Mouse (Mus musculus) liver (tissue): ENCODE results near the gene Dok3.

ENCODE experiments used
- DNase-seq: peaks from one replicate; pipeline ENCODE4 v3.0.0-alpha.2; 2020; ENCODE audit warnings: mixed read lengths

Gene Dok3

DNA sequence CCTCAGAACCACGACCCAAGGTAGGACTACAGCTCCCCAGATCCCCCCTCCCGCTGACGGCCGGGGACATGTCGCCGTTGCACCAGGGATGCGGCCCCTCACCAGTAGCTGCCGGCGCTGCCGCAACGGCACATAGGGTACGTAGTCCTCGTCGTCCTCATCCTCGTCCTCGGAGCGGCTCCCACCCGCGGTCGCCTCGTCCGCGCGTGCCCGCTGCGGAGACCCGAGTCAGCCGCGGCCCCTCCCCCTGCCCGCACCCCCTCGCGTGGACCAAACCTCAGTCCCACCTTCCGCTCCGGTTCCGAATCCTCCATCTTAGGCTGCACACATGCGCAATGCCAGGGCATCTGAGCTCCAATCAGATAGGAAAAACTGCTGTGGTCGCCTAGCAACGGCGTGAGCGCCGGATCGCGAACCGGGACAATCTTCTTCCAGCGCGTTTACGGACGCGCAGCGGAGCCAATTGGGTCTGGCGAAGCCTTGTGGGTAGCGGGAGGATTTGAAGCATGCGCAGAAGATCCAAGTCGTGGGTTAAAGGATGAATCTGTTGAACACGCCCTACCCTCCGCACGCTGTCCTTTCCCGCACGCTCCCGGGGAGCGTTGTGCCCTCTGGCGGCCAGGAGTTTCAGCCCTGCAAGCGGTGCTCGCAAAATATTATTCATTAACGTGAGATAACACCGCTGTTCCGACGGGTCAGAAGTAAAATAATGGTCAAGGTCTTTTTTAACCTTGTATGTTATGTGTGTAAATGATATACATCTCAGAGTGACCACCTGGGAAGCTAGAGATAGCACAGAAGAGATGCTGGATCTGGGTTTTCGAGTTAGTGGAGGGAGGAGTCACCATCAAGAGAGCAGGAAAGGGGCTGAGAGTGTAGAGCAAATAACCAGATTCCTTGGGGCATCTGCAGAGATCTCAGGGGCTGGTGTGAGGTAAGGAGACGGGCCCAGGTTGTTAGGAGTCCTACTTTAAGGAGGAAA lies 7.4 kb upstream of the Dok3 start, which contains the start of gene Ddx41:
Gene Ddx41 (minus strand): TSS at position 465 of the 982 bp plus-strand sequence.
- peak; percentile 97 for DNase-seq

- no peak for DNase-seq
These were observed 6.7 kb upstream of the Dok3 start for GRCm38 (mm10) chr13:55535796-55536193.

DNA sequence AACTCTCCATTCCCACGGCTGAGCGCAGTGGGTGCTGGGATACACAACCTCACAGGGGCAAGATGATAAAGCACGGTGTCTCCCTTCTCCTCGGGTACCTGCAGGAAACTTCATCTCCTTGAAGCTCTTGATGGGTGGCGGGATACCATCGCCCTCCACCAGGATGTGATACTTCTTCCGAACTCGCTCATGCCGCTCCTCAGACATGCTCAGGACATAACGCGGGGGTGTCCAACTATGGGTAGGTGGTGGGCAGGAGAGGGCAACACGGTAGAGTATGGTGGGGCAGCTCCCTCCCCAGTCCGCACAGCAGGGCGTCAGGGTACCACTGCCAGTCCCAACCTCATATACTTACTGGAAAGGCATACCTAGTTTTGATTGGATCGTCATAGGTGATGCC lies 6.1 kb upstream of the Dok3 start:
- no peak for DNase-seq

DNA sequence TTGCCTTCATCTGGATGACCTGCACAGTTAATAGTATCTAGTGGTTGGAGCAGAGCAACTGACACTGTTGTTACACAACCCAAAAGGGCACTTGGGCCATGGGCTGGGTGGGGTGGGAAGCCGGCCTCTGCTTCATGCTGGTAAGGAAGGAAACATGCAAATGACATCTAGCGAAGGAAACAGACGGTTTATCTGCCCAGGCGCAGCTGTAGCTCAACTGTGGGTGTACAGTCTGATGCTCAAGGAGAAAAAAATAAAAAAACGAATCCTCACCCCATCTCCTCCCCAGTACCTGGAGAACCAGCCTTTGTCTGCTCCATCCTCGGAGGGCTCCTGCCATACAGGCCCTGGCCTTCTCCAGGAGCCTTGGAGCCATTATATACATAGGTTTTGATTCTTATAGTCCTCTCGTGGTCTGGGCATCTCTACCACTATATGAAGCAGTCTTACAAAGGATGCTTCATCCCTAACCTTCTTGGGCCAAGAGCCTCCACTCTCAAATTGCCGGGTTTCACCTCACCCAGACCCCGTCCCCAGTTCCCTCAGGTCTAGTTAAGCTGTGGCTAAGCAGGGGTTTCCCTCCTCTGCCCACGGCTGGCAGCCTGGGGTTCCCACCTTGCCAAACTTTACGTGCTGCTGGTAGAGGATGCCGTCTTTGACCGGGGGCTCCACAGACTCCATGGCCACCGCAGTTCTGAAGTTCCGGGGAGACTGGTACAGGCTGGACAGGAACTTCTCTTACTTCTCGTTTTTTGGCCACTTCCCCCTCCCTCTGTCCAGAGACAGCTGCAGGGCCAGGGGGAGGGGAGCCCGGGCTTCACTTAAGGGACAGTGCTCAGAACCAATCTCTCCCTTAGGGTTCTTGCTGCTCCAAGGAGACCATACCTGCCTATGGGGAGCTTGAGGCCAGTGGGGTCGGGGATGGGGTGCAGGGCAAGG lies 993 bp downstream of the Dok3 start:
- peak; percentile 56 for DNase-seq

GRCm38 (mm10) chr13:55527212-55527611 lies 1.9 kb downstream of the Dok3 start:
- no peak for DNase-seq

GRCm38 (mm10) chr13:55525733-55526553 lies 3.2 kb downstream of the Dok3 start:
- no peak for DNase-seq

DNA sequence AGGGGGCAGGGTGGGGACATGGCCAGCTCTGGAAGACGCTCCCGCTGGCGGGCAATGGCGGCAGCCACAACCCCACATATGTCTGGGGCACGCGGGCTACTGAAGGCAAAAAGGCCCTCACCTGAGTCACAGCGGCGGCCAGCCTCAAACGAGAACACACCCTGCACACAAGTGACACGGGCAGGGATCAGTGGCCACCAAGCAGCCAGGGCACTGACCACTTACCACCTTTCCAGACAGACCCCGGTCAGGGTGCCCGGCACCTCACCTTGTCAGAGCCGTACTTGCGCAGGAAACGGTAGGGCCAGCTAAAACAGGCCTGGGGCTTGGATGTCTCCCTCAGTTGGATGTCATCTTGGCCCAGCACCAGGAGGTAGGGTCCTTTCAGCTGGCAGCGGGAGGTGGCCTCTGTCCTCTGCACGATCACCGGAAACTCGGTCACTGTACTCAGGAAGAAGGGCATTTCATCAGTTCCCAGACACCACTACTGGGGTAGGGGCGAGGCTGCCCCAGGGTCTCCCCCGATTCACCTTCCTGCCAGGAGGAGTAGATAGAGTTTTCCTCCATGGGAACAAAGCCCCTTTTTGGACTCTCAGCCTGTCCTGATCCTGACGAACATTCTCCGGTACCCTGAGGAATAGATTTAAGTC lies 5.0 kb downstream of the Dok3 start:
- no peak for DNase-seq

DNA sequence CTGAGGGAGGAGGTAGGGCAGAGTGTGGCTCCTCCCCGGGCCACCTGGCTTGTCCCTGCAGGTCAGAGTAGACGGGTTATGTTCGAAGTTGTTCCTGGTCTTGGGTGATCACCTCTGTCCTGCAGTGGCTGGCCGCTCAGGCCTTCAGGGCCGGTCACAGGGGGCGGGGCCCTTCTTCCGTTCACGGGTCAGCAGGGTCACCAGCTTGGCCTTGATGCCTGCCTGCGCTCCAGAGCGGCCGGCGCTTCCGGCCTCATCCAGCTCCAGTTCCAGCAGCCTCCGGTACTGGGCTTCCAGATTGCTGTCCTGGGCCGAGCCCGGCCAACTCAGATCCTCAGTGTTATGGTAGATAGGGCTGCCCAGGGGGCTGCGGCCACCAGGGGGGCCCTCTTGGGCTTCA lies 5.8 kb downstream of the Dok3 start:
- DNase-seq: peak; percentile 54

DNA sequence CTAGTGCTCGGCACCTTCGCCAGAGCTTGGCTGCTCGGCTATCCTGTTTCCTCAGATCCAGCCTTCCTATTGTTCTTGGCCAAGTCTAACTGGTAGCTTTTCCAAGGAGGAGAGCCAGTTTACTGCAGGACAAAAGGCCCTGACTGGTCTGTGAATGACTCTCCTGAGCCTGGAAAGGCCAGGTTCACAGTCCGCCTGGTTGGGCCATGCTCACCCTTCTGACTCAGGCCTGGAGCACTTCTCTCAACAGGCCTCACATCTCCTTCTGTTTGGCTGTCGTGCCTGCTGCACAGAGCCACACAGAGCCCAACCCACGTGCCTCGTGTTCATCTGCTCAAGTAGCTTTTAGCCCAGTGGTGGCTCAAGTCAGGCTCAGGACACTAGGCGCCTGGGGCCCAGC lies 6.4 kb downstream of the Dok3 start:
- no peak for DNase-seq

GRCm38 (mm10) chr13:55519606-55520005 lies 9.5 kb downstream of the Dok3 start:
- no peak for DNase-seq

- DNase-seq: peak; percentile 84
These were observed 12.1 kb downstream of the Dok3 start for GRCm38 (mm10) chr13:55516955-55517354.

DNA sequence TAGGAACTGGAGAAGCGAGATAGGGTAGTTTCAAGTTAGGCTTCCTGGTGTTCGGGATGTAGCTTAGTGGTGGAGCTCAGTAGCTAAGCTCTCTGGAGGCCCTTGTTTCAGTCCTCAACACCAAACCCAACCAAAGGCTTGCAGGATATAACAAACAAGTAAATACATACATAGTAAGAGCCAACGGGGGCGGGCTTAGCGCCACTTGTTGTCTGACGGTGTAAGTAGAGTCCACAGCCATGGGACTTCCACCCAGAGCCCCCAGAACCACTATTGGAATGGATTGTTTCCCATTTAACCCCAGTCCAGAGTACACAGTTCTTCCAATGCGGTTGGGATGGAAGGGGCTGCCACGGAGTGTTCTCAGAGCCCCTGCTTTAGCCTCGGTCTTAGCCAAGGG lies 15.3 kb downstream of the Dok3 start:
- no peak for DNase-seq

DNA sequence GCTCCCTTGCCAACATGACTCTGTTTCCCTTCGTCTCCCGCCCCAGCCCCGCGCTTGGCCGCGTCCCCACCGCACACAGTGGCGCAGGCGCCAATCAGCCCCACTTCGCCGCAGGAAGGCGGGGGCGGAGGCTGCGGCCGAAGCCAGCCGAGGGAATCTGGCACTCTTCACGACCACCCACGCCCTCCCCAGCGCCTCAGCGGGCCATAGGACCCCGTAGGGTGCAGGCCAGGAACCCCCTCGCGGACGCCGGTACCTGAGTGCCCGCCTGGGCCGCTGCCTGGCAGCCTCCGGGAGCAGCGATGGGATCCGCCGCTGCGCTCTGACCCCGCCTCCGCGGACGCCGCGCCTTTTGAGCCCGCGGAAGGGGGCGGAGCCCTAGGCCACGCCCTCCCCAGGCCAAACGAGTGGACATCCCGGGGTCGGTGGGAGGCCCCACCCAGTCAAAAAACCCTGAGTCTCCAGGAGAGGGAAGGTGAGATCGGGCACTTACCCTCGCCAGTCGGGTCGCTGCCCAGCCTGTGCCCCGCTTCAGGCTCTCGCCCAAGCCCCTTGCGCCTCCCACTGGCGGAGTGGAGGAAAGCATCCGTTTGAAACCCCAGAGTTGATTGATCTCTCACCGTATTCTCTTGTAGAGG lies 15.9 kb downstream of the Dok3 start, which contains the start of gene Pdlim7:
Gene Pdlim7 (minus strand): TSS at position 566 of the 638 bp plus-strand sequence.
- peak; percentile 88 for DNase-seq

DNA sequence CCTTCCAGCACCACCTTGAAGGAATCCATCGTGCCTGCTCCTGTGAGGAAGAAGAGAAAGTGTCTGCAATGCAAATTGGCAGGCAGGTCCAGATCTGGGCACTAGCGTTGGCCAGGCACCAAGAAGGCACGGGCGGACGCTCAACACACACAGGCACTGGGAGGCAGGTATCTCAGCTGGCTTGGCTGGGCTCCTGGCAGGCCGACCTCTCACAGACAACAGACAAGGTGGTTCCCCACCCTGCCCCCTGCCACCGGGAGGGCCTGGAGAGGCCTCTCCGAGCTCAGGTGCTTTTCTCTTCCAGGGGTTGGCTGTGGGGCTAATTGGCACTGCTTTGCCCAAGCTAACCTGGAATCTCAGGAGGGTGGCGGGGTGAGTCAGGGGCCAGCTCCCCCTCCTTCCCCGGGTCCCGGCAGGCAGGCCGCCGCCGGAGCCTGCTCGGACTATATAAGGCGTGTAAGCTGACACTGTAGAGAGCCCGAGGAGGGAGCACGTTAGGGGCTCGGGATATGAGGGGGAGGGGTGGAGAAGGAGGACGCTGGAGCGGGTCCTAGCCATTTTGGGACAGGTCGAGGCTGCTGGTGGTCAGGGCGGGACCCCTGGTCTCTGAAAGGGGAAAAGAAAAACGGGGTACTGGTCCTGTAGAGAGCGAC lies 16.6 kb downstream of the Dok3 start:
- DNase-seq: peak; percentile 60

DNA sequence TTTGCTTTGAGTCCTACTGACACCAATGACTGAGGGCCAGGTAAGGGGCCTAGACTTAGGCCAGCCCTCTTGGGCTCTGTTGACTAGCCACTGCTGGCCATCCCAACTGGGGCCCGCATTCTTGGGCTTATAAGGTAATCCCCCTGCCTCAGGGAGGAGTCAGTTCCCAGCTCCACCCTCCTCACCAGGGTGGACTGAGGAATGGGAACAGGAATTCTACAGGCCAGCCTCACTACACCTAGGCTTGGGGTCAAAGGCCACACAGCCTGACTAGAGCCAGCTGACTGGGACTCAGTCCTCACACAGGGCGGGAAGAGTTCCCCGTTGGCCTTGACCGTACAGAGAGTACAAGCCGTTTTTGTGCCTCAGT lies 17.6 kb downstream of the Dok3 start:
- peak; percentile 47 for DNase-seq

- peak; percentile 74 for DNase-seq
These were observed 18.2 kb downstream of the Dok3 start for GRCm38 (mm10) chr13:55510668-55511491.

DNA sequence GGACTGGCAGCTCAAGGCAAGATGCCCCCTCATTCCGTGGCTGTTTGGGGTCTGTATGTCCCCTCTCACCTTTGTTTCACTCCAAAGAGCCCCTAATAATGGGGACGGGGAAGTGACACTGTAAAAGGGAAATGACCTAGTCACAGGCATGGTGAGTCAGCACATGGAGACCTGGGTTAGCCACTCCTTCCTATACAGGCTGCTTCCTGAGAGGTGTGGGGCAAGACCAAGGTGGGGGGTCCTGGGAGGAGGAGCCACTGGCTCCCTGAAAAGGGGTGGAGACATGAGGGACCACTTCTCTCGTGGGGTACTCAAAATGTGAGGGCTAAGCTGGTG lies 18.8 kb downstream of the Dok3 start:
- peak; percentile 23 for DNase-seq

DNA sequence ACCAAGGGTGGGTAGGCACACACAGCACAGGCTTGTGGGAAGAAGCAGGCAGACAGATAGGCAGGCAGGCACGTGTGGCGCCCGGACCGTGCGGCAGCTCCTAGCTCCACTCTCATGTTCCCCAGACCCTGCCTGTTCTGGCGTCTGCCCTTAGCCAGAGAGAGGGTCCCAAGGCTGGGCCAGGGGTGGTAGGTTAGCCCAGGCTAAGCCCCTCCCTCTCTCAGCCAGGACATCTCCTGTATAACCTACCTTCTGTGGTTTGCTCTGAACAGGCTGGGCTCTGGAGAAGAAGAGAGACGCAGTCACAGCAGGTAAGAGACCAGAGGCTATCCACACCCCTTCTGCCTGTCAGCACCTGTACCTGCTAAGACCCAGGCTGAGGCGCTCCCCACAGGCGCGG lies 20.6 kb downstream of the Dok3 start:
- no peak for DNase-seq

DNA sequence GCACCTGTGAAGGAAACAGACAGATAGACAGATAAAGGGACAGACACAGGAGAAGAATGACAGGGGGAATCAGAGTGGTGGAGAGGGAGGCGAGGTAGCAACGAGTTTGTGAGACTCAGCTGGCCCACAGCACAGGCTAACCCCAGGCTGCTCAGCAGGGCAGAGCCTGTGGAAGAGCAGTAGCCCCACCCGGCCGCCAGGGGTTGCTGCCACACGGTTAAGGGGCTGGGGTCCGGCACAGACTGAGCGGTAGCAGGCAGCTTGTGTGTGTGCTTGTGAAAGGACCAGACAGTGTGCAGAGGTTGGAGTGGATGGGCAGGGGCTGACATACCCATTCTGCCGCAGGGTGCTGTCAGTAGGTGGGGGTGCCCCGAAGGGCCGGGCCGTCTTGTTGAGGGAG lies 21.2 kb downstream of the Dok3 start:
- no peak for DNase-seq

GRCm38 (mm10) chr13:55506697-55507096 lies 22.4 kb downstream of the Dok3 start:
- no peak for DNase-seq
